Mouse (Mus musculus) embryonic facial prominence, embryonic 13.5 days (tissue): ENCODE results near the gene Dock1. TPM values are rescaled to one million over a fixed set of nuclear protein-coding genes. Genes with fewer than 3 reads are reported as not detected.
A peak's percentile ranks its signal among the peaks of the same experiment; 100 is the strongest.

ENCODE experiments used
- ATAC-seq: fragments of 200-750 bp; cut with Nextera tagmentation; 2 replicates; pipeline ENCODE4 v1.8.0; 2017; ENCODE audit warnings: low read depth; ENCODE audit not compliant: insufficient number of reproducible peaks, insufficient read depth, low FRiP score, low TSS enrichment
- H3K27ac ChIP-seq: fragments of 300-500 bp; sonication (generic); 2 replicates; pipeline ENCODE4 v1.5.1; 2015; ENCODE audit warnings: moderate library complexity, mild to moderate bottlenecking, inconsistent platforms
- H3K27me3 ChIP-seq: fragments of 300-500 bp; sonication (generic); 2 replicates; pipeline ENCODE4 v1.6.1; 2015; ENCODE audit warnings: mild to moderate bottlenecking, inconsistent platforms
- H3K36me3 ChIP-seq: fragments of 300-500 bp; sonication (generic); 2 replicates; pipeline ENCODE4 v1.6.1; 2015; ENCODE audit warnings: mild to moderate bottlenecking, inconsistent platforms
- H3K4me1 ChIP-seq: fragments of 300-500 bp; sonication (generic); 2 replicates; pipeline ENCODE4 v1.6.1; 2015; ENCODE audit warnings: inconsistent platforms
- H3K4me2 ChIP-seq: fragments of 300-500 bp; sonication (generic); 2 replicates; pipeline ENCODE4 v1.6.1; 2015; ENCODE audit warnings: moderate library complexity, mild to moderate bottlenecking, inconsistent platforms
- H3K4me3 ChIP-seq: fragments of 300-500 bp; sonication (generic); 2 replicates; pipeline ENCODE4 v1.5.1; 2015; ENCODE audit warnings: mild to moderate bottlenecking, inconsistent platforms
- H3K9ac ChIP-seq: fragments of 300-500 bp; sonication (generic); 2 replicates; pipeline ENCODE4 v1.6.1; 2015; ENCODE audit warnings: mild to moderate bottlenecking, inconsistent platforms
- H3K9me3 ChIP-seq: fragments of 300-500 bp; sonication (generic); 2 replicates; pipeline ENCODE4 v1.6.1; 2016; ENCODE audit warnings: inconsistent platforms
- WGBS: fragments of 180-500 bp; shearing (Covaris S2); methylation state at CpG from one replicate; pipeline ENCODE4 v1.1.7; 2015; ENCODE audit warnings: mixed read lengths; 5-methylcytosine and 5-hydroxymethylcytosine counted together
- polyA plus RNA-seq: library from polyadenylated mRNA; unstranded; fragments of >200 nt; fragmentation: Nextera tagmentation; extraction: Ambion mirVana; gene quantifications from 2 replicates; pipeline ENCODE4 v1.2.1, GENCODE M21; 2015

The Dock1 gene
- polyA plus RNA-seq, 1 experiment from 2014 or later: 42.8 TPM

DNA sequence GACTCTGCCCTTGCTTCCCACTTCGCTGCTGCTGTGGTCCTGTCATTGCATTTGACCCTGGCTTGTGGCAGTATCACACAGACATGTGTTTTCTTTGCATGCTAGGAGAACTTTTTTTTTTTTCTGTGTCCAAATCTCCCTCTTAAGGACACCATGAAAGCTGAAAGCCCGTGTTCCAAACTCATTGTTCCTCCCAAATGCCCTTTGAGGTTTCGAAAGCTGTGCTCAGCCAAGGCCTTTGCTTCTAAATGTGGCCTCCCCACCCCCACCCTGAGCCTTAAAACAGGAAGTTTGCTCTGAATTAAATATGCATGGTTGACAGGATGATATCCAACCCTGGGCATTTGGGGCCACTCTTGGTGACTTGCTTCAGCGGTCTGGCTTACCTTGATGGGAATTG lies 27.0 kb downstream of the Dock1 start:
- Histone ChIP-seq H3K9ac (no peak overlapping the region), H3K4me3 (no peak overlapping the region), H3K4me2 (no peak overlapping the region), H3K9me3 (0 out of 2 replicates have a peak, but pooled peaks cover 3% of the 10 kb centered on the region), H3K4me1 (peaks cover 44% of the 10 kb centered on the region), H3K27ac (no peak overlapping the region), H3K27me3 (no peaks in the 10 kb centered on the region), H3K36me3 (no peaks in the 10 kb centered on the region)
- 59% methylated on average over 4 of the region's 4 CpGs for WGBS
- ATAC-seq: no peak

DNA sequence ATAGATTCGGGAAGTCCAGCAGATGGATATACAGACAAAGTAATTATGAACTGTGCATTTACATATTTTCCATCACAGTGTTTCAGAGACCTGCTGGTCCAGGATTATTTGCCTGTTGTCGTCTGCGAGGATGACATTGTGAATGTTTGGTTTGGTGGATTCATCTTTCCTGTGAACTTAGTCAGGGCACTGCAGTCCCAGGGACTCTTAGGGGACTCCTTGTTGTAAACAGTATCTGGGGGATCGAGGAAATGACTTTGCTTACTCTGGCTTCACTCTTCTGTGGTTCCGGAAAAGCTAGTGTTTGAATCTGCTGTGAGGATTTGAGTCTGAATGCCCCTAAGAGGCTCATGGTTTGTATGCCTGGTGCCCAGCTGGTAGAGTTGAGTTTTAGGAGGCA lies 27.8 kb downstream of the Dock1 start:
- H3K4me1 ChIP-seq: peaks cover 44% of the 10 kb centered on the region

DNA sequence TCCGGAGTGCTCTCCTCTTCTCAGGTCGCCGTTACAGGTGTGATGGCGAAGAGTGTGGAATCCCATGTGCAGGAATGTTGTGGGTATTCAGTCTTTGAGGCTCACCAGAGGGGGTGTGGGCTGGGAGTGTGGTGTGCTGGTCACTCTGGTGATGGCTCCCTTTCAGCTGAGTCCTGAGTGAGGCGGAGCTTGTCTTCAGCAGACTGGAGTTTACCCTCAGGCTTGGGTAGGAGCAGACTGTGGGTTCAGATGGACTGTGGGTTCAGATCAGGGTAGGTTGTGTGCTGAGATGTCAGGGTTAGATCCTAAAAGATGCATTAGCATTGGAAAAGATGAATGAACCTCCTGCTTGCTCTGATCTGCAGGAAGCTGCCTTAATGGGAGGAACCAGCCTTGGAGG lies 29.5 kb downstream of the Dock1 start:
- H3K36me3 ChIP-seq: no peaks in the 10 kb centered on the region
- peaks cover 38% of the 10 kb centered on the region for H3K4me1 ChIP-seq
- H3K4me2 ChIP-seq: no peak overlapping the region
- 76% methylated on average over 5 of the region's 5 CpGs for WGBS
- no peak overlapping the region for H3K4me3 ChIP-seq
- no peak overlapping the region for H3K9ac ChIP-seq
- ATAC-seq: no peak
- no peaks in the 10 kb centered on the region for H3K9me3 ChIP-seq
- H3K27ac ChIP-seq: no peak overlapping the region
- H3K27me3 ChIP-seq: no peaks in the 10 kb centered on the region

More for the DNA sequence above, 27.8 kb downstream of the Dock1 start:
- no peaks in the 10 kb centered on the region for H3K27me3 ChIP-seq
- no peak overlapping the region for H3K9ac ChIP-seq
- no peaks in the 10 kb centered on the region for H3K36me3 ChIP-seq
- H3K27ac ChIP-seq: no peak overlapping the region
- no peak overlapping the region for H3K4me3 ChIP-seq
- H3K9me3 ChIP-seq: 0 out of 2 replicates have a peak, but pooled peaks cover 3% of the 10 kb centered on the region
- WGBS: 85% methylated on average over 5 of the region's 5 CpGs
- ATAC-seq: no peak
- no peak overlapping the region for H3K4me2 ChIP-seq

GRCm38 (mm10) chr7:134702481-134702880 lies 32.0 kb downstream of the Dock1 start:
- 76% methylated on average over 5 of the region's 5 CpGs for WGBS

DNA sequence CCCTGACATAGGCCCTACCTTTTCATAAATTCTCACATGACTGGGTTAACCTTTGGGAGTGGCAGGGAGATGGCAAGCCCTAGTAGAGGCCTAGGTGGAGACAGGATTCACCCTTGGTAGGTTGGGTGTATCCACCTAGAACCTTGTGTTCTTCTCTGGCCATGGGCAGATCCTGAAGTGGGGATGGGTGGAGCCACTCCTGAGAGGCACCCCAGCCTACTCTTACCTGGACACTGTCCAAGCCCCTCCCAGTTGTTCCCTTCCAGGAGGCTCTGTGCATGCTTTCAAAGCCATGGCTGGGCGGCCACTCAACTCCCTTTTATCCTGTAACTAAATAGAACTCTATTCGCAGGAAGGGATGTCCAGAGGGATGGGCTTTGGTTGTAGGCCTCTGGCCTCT lies 33.2 kb downstream of the Dock1 start:
- peaks cover 15% of the 10 kb centered on the region for H3K4me1 ChIP-seq
- H3K4me2 ChIP-seq: no peak overlapping the region
- no peak overlapping the region for H3K9ac ChIP-seq
- ATAC-seq: no peak
- 82% methylated on average over 2 of the region's 2 CpGs for WGBS
- H3K27me3 ChIP-seq: no peaks in the 10 kb centered on the region
- no peak overlapping the region for H3K4me3 ChIP-seq
- no peaks in the 10 kb centered on the region for H3K9me3 ChIP-seq
- no peak overlapping the region for H3K27ac ChIP-seq
- no peaks in the 10 kb centered on the region for H3K36me3 ChIP-seq

More at GRCm38 (mm10) chr7:134702481-134702880, 32.0 kb downstream of the Dock1 start:
- Histone ChIP-seq H3K4me3 (no peak overlapping the region), H3K27ac (no peak overlapping the region), H3K9ac (no peak overlapping the region), H3K4me1 (peaks cover 19% of the 10 kb centered on the region), H3K36me3 (no peaks in the 10 kb centered on the region), H3K27me3 (no peaks in the 10 kb centered on the region), H3K4me2 (no peak overlapping the region), H3K9me3 (no peaks in the 10 kb centered on the region)
- ATAC-seq: no peak

- Histone ChIP-seq H3K4me3 (no peak overlapping the region), H3K9me3 (no peaks in the 10 kb centered on the region), H3K36me3 (0 out of 2 replicates have a peak, but pooled peaks cover 9% of the 10 kb centered on the region), H3K27ac (no peak overlapping the region), H3K27me3 (no peaks in the 10 kb centered on the region), H3K4me2 (no peak overlapping the region), H3K9ac (no peak overlapping the region), H3K4me1 (peaks cover 8% of the 10 kb centered on the region)
- 0 out of 2 replicates have a peak, but pooled peaks have one; percentile 32 for ATAC-seq
- WGBS: 40% methylated on average over 5 of the region's 5 CpGs
Measured at GRCm38 (mm10) chr7:134709226-134709853, 38.9 kb downstream of the Dock1 start.

DNA sequence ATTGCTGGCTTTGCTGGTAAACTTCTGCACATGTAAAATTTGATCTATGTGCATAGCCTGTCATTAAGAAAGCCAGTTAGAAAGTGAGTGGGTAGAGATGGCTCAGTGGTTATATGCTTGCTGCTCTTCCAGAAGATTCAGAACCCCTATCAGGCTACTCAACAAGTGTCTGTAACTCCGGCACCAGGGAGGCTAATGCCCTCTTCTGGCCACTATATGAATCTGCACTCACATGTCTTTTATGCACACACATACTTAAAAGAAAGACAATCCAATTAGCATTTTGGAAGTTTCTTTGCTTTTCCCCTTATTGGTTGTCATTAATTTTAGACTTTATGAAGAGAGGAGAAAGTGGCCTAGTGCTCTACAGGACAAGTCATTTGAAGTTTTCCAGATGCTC lies 41.1 kb downstream of the Dock1 start:
- ATAC-seq: no peak
- WGBS: 90% methylated on average over 1 of the region's 1 CpGs
- 0 out of 2 replicates have a peak, but pooled peaks cover 9% of the 10 kb centered on the region for H3K36me3 ChIP-seq

DNA sequence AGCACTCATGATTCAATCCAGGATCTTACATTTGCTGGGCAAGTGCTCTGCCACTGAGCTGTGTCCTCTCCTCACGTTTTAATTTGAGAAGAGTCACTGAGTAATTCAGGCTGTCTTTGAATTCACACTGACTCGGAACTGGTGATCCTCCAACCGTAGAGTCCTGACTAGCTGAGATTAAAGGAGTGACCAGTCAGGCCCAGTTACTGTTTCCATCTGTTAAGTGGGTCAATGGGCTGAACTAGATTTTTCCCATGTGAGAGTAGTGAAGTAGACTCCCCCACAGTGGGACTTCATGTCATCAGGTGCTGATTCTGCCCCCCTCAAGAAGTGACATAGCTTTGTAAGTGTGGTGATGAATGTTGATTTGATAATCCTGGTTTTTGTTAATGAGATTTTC lies 49.0 kb downstream of the Dock1 start:
- 85% methylated on average over 3 of the region's 3 CpGs for WGBS
- H3K9me3 ChIP-seq: no peaks in the 10 kb centered on the region
- peaks cover 15% of the 10 kb centered on the region for H3K4me1 ChIP-seq
- H3K27ac ChIP-seq: no peak overlapping the region
- H3K27me3 ChIP-seq: no peaks in the 10 kb centered on the region
- no peak for ATAC-seq
- H3K4me2 ChIP-seq: no peak overlapping the region
- H3K4me3 ChIP-seq: no peak overlapping the region
- no peaks in the 10 kb centered on the region for H3K36me3 ChIP-seq
- no peak overlapping the region for H3K9ac ChIP-seq

More for the DNA sequence above, 41.1 kb downstream of the Dock1 start:
- Histone ChIP-seq H3K27ac (no peak overlapping the region), H3K4me3 (no peak overlapping the region), H3K4me1 (peaks cover 8% of the 10 kb centered on the region), H3K27me3 (no peaks in the 10 kb centered on the region), H3K9ac (no peak overlapping the region), H3K9me3 (no peaks in the 10 kb centered on the region), H3K4me2 (no peak overlapping the region)

- Histone ChIP-seq H3K4me2 (no peak overlapping the region), H3K27me3 (no peaks in the 10 kb centered on the region), H3K4me3 (no peak overlapping the region), H3K4me1 (peaks cover 25% of the 10 kb centered on the region), H3K9ac (no peak overlapping the region), H3K36me3 (peaks cover 10% of the 10 kb centered on the region; the same call in 1 of the 2 replicates), H3K27ac (no peak overlapping the region), H3K9me3 (no peaks in the 10 kb centered on the region)
- no peak for ATAC-seq
- 93% methylated on average over 7 of the region's 7 CpGs for WGBS
Measured at GRCm38 (mm10) chr7:134722361-134722760, 51.9 kb downstream of the Dock1 start.

DNA sequence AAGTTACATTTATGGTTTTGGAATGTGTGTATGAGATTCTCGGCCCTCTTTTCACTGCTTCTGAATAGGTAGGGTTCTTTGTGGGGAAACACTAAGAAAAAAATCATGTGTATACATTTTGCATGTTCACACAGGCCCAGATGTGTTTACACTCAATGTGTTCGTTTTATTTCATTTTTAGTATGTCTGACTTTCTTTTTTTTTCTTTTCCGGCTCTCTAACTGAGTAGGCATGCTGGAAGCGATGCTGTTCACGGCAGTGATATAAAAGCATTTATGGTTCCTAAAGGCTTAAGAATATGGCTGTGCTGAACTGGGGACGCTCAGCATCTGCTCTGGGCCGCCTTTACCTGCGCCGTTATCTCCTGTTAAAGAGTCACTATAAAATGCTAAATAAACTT lies 52.5 kb downstream of the Dock1 start:
- peaks cover 14% of the 10 kb centered on the region; the same call in 1 of the 2 replicates for H3K36me3 ChIP-seq
- H3K4me1 ChIP-seq: peaks cover 25% of the 10 kb centered on the region
- H3K27ac ChIP-seq: no peak overlapping the region
- 84% methylated on average over 9 of the region's 9 CpGs for WGBS
- no peak overlapping the region for H3K4me2 ChIP-seq
- H3K4me3 ChIP-seq: no peak overlapping the region
- H3K9me3 ChIP-seq: no peaks in the 10 kb centered on the region
- no peaks in the 10 kb centered on the region for H3K27me3 ChIP-seq
- H3K9ac ChIP-seq: no peak overlapping the region
- ATAC-seq: no peak

DNA sequence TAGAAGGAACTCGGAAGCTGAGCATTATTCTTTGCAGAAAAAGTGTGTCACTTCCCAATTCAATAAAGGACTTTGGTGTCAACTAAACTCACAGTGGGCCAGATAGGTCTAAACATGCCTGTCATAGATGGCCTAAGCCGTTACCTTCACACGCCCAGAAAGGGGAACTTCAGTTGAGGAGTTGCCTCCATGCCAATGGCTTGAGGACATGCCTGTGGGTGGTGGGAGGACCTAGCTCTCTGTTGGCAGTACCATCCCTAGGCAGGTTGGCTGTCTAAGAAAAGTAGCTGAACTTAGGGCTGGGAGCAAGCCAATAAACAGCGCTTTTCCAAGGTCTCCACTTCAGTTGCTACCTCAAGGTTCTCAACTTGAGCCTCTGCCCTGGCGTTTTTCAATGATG lies 53.1 kb downstream of the Dock1 start:
- peaks cover 25% of the 10 kb centered on the region for H3K4me1 ChIP-seq
- no peaks in the 10 kb centered on the region for H3K27me3 ChIP-seq
- 85% methylated on average over 5 of the region's 5 CpGs for WGBS
- H3K27ac ChIP-seq: no peak overlapping the region
- peaks cover 14% of the 10 kb centered on the region; the same call in 1 of the 2 replicates for H3K36me3 ChIP-seq
- no peaks in the 10 kb centered on the region for H3K9me3 ChIP-seq
- ATAC-seq: no peak
- H3K9ac ChIP-seq: no peak overlapping the region
- no peak overlapping the region for H3K4me2 ChIP-seq
- H3K4me3 ChIP-seq: no peak overlapping the region

DNA sequence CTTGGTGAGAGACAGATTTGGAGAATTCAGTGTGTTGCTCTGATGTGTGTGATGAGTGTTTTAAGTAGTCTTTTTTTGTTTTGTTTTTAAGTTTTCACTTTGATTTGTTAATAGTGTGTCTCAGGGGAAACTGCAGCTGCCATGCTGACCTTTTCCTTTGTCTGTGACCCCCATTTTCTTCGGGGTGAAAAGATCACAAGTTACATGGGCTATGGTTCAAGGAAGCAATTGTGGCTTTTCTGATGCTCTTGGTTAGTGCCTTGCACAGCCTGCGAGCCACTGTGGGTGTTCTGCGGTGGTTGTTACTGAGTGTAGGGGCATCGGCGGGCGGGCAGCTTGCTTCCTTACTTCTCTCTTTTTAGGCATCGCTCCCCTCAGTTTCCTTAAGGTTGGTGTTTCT lies 54.4 kb downstream of the Dock1 start:
- Histone ChIP-seq H3K9me3 (no peaks in the 10 kb centered on the region), H3K9ac (no peak overlapping the region), H3K36me3 (peaks cover 22% of the 10 kb centered on the region; the same call in 1 of the 2 replicates), H3K4me1 (peaks cover 25% of the 10 kb centered on the region), H3K4me3 (no peak overlapping the region), H3K4me2 (no peak overlapping the region), H3K27ac (no peak overlapping the region; the same call in 1 of the 2 replicates), H3K27me3 (no peaks in the 10 kb centered on the region)
- WGBS: 22% methylated on average over 7 of the region's 7 CpGs
- ATAC-seq: no peak
